Mouse (Mus musculus) ES-Bruce4 (cell line): ENCODE measurements around the gene Hmgb4. TPM values are rescaled to one million over a fixed set of nuclear protein-coding genes. Genes with fewer than 3 reads are reported as not detected.

Experiments used
- H3K27ac ChIP-seq: 2 replicates; pipeline ENCODE4 v1.5.1; 2012; ENCODE audit warnings: low read length, inconsistent platforms; ENCODE audit not compliant: insufficient read depth
- H3K27me3 ChIP-seq: 2 replicates; pipeline ENCODE4 v1.6.1; 2012; ENCODE audit warnings: mild to moderate bottlenecking, low read length, inconsistent platforms; ENCODE audit not compliant: control insufficient read depth, poor library complexity, insufficient read depth, severe bottlenecking
- H3K36me3 ChIP-seq: 2 replicates; pipeline ENCODE4 v1.6.1; 2012; ENCODE audit warnings: inconsistent platforms, mild to moderate bottlenecking, low read length, moderate library complexity; ENCODE audit not compliant: control insufficient read depth, poor library complexity, insufficient read depth, severe bottlenecking
- H3K4me1 ChIP-seq: one replicate; pipeline ENCODE4 v1.8.1; 2011; ENCODE audit warnings: low read length; ENCODE audit not compliant: control insufficient read depth, insufficient read depth
- H3K4me3 ChIP-seq: 2 replicates; pipeline ENCODE4 v1.5.1; 2011; ENCODE audit warnings: low read depth, mild to moderate bottlenecking, low read length
- H3K9ac ChIP-seq: 2 replicates; pipeline ENCODE4 v1.6.1; 2012; ENCODE audit warnings: low read depth, mild to moderate bottlenecking, inconsistent platforms; ENCODE audit not compliant: poor library complexity, severe bottlenecking
- H3K9me3 ChIP-seq: replicated peaks from 2 replicates; pipeline ENCODE4 v1.6.1; 2012; ENCODE audit warnings: mild to moderate bottlenecking, low read length, inconsistent platforms; ENCODE audit not compliant: control insufficient read depth, poor library complexity, insufficient read depth, severe bottlenecking
- CTCF ChIP-seq: IDR thresholded peaks from one replicate; pipeline ENCODE4 v1.8.1; 2011; ENCODE audit warnings: low read depth, low read length
- EP300 ChIP-seq: IDR thresholded peaks from 2 replicates; pipeline ENCODE4 v1.6.1; 2011; ENCODE audit warnings: low read depth, low read length; ENCODE audit not compliant: insufficient read depth
- POLR2A ChIP-seq: IDR thresholded peaks from one replicate; pipeline ENCODE4 v1.8.1; 2011; ENCODE audit warnings: low read length; ENCODE audit not compliant: insufficient read depth
- polyA plus RNA-seq: library from polyadenylated mRNA; stranded (reverse); fragments of >200 nt; gene quantifications from 2 replicates; pipeline ENCODE4 v1.2.4, GENCODE M21; 2011; ENCODE audit warnings: low read depth; ENCODE audit not compliant: missing spikeins, insufficient read depth, insufficient read length

Hmgb4 gene
- polyA plus RNA-seq, 1 experiment: not detected

GRCm38 (mm10) chr4:128265341-128265740 lies 4.6 kb upstream of the Hmgb4 start:
- H3K36me3 ChIP-seq: no peaks in the 10 kb centered on the region
- no peak for TF ChIP-seq POLR2A
- no peak for TF ChIP-seq EP300
- TF ChIP-seq CTCF: no peak
- H3K9me3 ChIP-seq: no peaks in the 10 kb centered on the region
- H3K27me3 ChIP-seq: no peaks in the 10 kb centered on the region
- H3K27ac ChIP-seq: no peak overlapping the region
- H3K9ac ChIP-seq: no peak overlapping the region
- no peaks in the 10 kb centered on the region for H3K4me1 ChIP-seq
- no peak overlapping the region for H3K4me3 ChIP-seq

DNA sequence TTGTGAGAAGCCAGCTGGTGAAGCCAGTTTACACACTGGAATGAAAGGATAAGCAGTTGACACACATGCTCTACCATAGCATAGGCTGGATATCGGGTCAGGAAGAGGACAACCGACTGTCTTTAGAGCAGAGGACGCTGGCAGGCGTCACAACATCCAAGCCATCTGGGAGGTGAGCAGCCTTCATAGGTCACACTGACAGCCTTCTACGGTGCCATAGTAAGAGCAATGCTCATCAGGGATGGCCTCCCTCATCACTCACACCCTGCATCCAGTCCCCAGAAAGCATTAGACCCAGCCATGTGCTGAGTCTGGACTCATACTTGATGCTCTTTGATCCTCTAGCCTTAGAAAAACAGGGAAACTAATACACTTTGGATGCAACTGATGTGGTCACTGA lies 3.7 kb upstream of the Hmgb4 start:
- TF ChIP-seq EP300: no peak
- TF ChIP-seq CTCF: no peak
- no peak for TF ChIP-seq POLR2A
- no peaks in the 10 kb centered on the region for H3K4me1 ChIP-seq
- no peaks in the 10 kb centered on the region for H3K9me3 ChIP-seq
- H3K27me3 ChIP-seq: no peaks in the 10 kb centered on the region
- no peak overlapping the region for H3K4me3 ChIP-seq
- H3K9ac ChIP-seq: no peak overlapping the region
- no peak overlapping the region for H3K27ac ChIP-seq
- no peaks in the 10 kb centered on the region for H3K36me3 ChIP-seq

GRCm38 (mm10) chr4:128259211-128259610 lies 1.5 kb downstream of the Hmgb4 start:
- H3K27ac ChIP-seq: no peak overlapping the region
- no peak for TF ChIP-seq CTCF
- TF ChIP-seq POLR2A: no peak
- no peak for TF ChIP-seq EP300

DNA sequence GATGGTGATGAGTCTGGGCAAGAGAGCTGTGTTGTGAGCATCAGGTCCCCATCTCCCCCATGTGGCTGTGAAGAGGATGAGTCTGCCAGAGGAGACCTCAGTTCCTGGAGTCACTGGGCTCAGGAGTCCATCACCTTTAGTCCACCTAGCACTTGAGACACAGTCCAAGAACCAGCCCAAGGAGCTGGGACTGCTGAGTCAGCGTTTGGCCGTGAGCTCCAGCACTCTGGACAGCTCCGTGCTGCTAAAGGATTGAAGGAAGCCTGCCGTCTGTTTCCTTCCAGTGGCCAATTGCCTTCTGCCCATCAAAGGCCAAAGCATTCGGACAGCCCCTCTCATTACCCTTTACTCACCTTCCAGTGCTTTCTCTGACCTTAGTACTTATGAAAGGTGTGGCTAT lies 12.1 kb downstream of the Hmgb4 start:
- H3K4me1 ChIP-seq: no peaks in the 10 kb centered on the region
- H3K9me3 ChIP-seq: no peaks in the 10 kb centered on the region
- TF ChIP-seq CTCF (no peak), EP300 (no peak), POLR2A (no peak)
- H3K9ac ChIP-seq: no peak overlapping the region
- no peaks in the 10 kb centered on the region for H3K27me3 ChIP-seq
- no peak overlapping the region for H3K27ac ChIP-seq
- no peak overlapping the region for H3K4me3 ChIP-seq
- H3K36me3 ChIP-seq: no peaks in the 10 kb centered on the region

More at GRCm38 (mm10) chr4:128259211-128259610, 1.5 kb downstream of the Hmgb4 start:
- no peak overlapping the region for H3K4me3 ChIP-seq
- no peak overlapping the region for H3K9ac ChIP-seq
- no peaks in the 10 kb centered on the region for H3K4me1 ChIP-seq
- H3K36me3 ChIP-seq: no peaks in the 10 kb centered on the region
- H3K9me3 ChIP-seq: no peaks in the 10 kb centered on the region
- H3K27me3 ChIP-seq: no peaks in the 10 kb centered on the region

GRCm38 (mm10) chr4:128245201-128245600 lies 15.6 kb downstream of the Hmgb4 start:
- TF ChIP-seq CTCF: no peak
- TF ChIP-seq EP300: no peak
- no peak for TF ChIP-seq POLR2A
- Histone ChIP-seq H3K36me3 (no peaks in the 10 kb centered on the region), H3K9ac (no peak overlapping the region), H3K9me3 (no peaks in the 10 kb centered on the region), H3K27ac (no peak overlapping the region), H3K4me1 (no peaks in the 10 kb centered on the region), H3K4me3 (no peak overlapping the region), H3K27me3 (no peaks in the 10 kb centered on the region)

DNA sequence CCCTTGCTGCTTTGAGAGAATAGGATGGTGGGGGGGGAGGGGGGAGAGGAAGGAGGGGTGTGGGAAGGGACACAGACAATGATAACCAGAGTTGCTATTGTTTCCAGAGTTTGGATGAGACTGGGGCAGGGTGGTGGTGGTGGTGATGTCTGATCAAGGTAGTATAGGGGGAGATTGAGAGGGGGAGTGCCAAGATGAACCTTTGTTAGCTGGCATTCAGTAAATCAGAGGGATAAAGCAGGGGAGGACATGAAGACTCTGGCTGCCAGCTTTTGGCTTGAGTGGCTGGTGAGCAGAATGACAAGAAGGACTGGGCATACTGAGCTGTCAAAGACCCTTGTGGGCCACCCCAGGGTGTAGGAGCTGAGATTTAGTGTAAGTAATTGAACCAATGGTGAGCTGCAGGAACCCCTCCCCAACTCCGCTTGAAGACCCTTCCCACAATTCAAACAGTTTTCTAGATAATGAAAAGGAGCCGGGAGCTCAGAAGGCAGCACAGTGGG lies 18.9 kb downstream of the Hmgb4 start:
- Histone ChIP-seq H3K27me3 (no peaks in the 10 kb centered on the region), H3K4me1 (no peaks in the 10 kb centered on the region), H3K36me3 (no peaks in the 10 kb centered on the region), H3K27ac (no peak overlapping the region), H3K9me3 (no peaks in the 10 kb centered on the region), H3K4me3 (no peak overlapping the region), H3K9ac (no peak overlapping the region)
- TF ChIP-seq CTCF: no peak
- no peak for TF ChIP-seq POLR2A
- TF ChIP-seq EP300: no peak
